Mouse (Mus musculus): ENCODE measurements at regions not wholly inside any gene's neighbourhood (a gene's known extent, or its start where the extent isn't known, plus 50 kb on each side); places are given as distances from the start of the nearest gene placed in this dataset.

GRCm38 (mm10) chr13:114679703-114680378, 138.2 kb upstream of the Mocs2 start:
- peak; percentile 12 for DNase-seq (ENCODE audit: low spot score)

- peak; percentile 61 for DNase-seq (ENCODE audit: low spot score)
Measured at GRCm38 (mm10) chr13:114680379-114680733, 137.7 kb upstream of the Mocs2 start.

GRCm38 (mm10) chr13:114681196-114681595, 136.8 kb upstream of the Mocs2 start:
- DNase-seq (ENCODE audit: low spot score) = no peak

GRCm38 (mm10) chr13:114681887-114682286, 136.1 kb upstream of the Mocs2 start:
- no peak for DNase-seq (ENCODE audit: low spot score)

GRCm38 (mm10) chr13:114682891-114683290, 135.1 kb upstream of the Mocs2 start:
- DNase-seq (ENCODE audit: low spot score) = no peak

- no peak for DNase-seq (ENCODE audit: low spot score)
Measured at GRCm38 (mm10) chr13:114684298-114684697, 133.7 kb upstream of the Mocs2 start.

- DNase-seq (ENCODE audit: low spot score) = no peak
Measured at GRCm38 (mm10) chr13:114685368-114685767, 132.7 kb upstream of the Mocs2 start.

- DNase-seq (ENCODE audit: low spot score) = no peak
Measured at GRCm38 (mm10) chr13:114712601-114713000, 105.4 kb upstream of the Mocs2 start.

GRCm38 (mm10) chr13:114719771-114720170, 98.3 kb upstream of the Mocs2 start:
- DNase-seq (ENCODE audit: low spot score) = peak; percentile 25

- DNase-seq (ENCODE audit: low spot score) = no peak
Measured at GRCm38 (mm10) chr13:114726828-114727227, 91.2 kb upstream of the Mocs2 start.

- no peak for DNase-seq (ENCODE audit: low spot score)
Measured at GRCm38 (mm10) chr13:114735066-114735465, 83.0 kb upstream of the Mocs2 start.

- no peak for DNase-seq (ENCODE audit: low spot score)
Measured at GRCm38 (mm10) chr13:114736066-114736465, 82.0 kb upstream of the Mocs2 start.

- DNase-seq (ENCODE audit: low spot score) = no peak
Measured at GRCm38 (mm10) chr13:114742534-114742933, 75.5 kb upstream of the Mocs2 start.

- DNase-seq (ENCODE audit: low spot score) = no peak
Measured at GRCm38 (mm10) chr13:114745814-114746213, 72.2 kb upstream of the Mocs2 start.

- DNase-seq (ENCODE audit: low spot score) = peak; percentile 28
Measured at GRCm38 (mm10) chr13:114757459-114757858, 60.6 kb upstream of the Mocs2 start.

- no peak for DNase-seq (ENCODE audit: low spot score)
Measured at GRCm38 (mm10) chr13:114759886-114760285, 58.1 kb upstream of the Mocs2 start.

GRCm38 (mm10) chr13:114760901-114761300, 57.1 kb upstream of the Mocs2 start:
- no peak for DNase-seq (ENCODE audit: low spot score)

Data from urinary bladder, postnatal 14 days (tissue).